Mouse (Mus musculus) CD8-positive naive resting alpha-beta T cell, adult 2 months (primary cell): ENCODE results near the gene Rnpepl1.
"Not testable (repeated sequence)": the region's sequence is repeated elsewhere in the genome, so short reads cannot be mapped to it uniquely, and the experiment has no call there.

Source experiments
- DNase-seq, 2 experiments: peaks; one replicate each; pipeline ENCODE4 v3.0.0; 2022; ENCODE audit warnings: low read depth in 2 of 2, low spot score in 2 of 2

The Rnpepl1 gene

DNA sequence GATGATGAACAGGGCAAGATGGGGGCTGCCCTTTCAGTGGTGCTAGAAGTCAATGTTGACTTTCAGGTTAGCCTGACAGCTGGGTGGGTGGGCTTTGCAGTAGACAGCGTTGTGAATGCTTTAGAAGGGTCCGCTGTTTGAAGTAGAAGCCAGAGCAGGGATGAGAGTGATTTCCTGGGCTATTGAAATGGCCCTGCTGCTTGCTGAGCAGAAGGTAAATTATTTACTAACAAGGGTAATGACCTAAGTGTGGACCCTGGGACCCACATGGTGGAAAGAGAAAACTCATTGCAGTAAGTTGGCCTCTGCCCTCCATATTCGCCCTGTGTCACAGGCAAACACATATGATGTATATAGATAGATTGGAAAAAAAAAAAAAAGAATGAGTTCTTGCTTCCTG, 25.9 kb downstream of the Rnpepl1 start:
- DNase-seq = no peak

GRCm38 (mm10) chr1:92937797-92938196, 27.2 kb downstream of the Rnpepl1 start:
- DNase-seq = no peak

DNA sequence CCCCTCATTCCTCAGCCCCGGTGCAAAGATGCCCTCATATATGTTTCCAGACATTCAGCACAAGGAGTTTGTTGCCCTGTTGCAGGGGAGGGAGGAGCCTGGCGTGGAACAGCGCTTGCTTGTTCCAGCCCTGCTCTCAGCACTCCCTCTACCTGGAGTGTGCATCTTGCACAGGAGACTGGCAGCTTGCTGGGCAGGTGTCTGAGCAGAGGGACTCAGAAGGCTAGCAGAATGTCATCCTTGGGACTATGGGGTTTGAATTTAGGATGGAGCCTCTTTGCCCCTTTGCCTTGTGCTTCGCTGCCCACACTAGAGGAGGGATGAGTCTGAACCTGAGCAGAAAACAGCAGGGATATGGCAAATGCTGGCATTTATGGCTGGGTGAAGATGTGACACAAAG, 29.2 kb downstream of the Rnpepl1 start:
- DNase-seq = no peak

DNA sequence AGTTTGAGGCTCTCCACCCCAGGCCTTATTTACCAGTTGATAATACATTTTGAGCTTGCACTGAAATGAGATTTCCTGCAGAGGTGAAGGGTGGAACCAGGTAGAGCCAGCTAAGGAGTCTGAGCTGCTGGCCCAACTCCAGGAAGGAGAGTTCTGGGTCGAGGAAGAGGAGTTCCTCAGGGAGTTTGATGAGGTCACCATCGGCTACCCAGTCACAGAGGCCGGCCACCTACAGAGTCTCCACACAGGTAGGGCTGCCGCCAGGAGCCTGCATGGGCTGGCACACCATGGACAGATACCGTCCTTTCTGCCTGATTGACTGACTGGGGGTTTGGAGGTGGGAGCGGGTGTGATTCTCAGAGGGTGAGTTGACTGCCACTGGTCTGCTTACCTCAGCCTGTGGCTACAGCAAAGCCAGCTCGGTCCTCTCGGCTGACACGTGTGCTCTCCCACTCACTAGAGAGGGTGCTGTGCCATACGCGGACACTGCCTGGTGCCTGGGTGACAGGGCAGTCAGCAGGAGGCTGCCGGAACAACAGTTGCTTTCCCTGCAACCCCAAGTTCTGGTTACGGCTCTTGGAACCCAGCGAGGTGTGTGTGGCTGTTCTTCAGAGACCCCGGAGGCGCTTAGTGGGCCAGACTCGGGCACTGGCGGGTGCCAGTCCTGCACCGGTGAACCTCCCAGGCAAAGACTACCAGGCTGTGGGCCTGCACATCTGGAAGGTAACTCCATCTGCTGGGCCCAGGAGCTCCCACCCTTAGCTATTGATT, 32.8 kb downstream of the Rnpepl1 start:
- DNase-seq = no peak

GRCm38 (mm10) chr1:92947966-92948365, 37.4 kb downstream of the Rnpepl1 start:
- DNase-seq = no peak

GRCm38 (mm10) chr1:92949426-92949825, 38.8 kb downstream of the Rnpepl1 start:
- no peak for DNase-seq

DNA sequence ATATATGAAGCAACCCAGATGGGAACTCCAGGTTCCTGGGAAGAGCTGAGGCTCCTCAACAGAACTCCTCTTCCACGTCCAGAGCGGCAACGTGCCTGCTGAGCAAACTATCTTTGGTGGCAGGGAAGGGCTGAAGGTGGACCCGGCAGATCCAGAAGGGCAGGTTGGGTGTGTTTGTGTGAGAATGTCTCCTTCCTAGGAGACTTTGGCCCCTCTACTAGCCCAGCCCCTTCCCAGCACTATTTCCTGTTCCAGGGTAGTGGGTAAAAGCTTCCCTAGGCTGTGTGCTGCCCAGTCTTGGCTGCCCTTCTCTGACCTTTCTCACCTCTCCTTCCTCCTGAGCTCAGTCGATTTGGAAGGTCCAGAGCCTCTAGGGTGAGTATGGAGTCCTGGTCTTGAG, 40.0 kb downstream of the Rnpepl1 start, which contains the start of gene Gpr35:
Gene Gpr35, plus strand, starts transcription at position 259 of the 400 bp plus-strand sequence.
- DNase-seq = no peak

DNA sequence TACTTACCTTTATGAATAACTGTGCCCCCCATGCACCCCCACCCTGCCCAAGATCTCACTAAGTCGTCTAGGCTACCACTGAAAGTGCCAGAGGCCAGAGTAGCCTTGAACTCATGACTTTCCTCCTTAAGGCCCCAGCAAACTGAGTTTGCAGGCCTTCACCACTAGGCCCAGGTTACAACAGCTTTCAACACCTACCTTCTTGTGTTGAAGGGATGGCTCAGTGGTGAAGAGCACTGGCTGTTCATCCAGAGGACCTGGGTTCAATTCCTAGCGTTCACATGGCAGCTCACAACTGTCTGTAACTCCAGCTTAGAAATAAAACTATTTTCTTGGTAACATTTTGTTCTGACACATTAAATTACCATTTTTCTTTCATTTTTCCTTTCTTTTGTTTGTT, 43.1 kb downstream of the Rnpepl1 start:
- no peak for DNase-seq

DNA sequence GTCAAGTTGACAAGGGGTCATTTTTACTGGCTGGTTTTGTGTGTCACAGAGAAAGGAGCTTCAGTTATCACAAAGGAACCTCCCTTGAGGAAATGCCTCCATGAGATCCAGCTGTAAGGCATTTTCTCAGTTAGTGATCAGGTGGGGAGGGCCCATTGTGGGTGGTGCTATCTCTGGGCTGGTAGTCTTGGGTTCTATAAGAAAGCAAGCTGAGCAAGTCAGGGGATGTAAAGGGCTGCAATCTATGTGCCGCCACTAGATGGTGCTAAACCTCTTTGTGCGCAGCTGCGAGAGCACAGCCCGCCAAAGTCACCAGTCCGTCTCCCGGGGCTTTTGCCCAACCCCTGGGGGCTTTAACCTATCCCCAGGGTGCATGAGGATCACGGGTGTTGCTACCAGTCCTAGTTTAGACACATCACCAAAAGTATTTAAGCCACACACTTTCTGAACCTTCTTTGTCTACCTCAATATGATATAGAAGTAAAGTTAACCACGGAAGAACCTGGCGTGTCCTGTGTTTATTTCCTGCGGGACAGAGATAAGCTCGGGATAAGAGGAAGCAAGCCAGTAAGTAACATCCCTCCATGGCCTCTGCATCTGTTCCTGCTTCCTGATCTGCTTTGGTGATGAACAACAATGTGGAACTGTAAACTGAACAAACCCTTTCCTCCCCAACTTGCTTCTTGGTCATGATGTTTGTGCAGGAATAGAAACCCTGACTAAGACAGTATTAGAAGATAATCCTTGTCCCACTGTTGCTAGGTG, 46.2 kb downstream of the Rnpepl1 start:
- peak; percentile 40 to 64 for DNase-seq

GRCm38 (mm10) chr1:92958999-92959398, 48.4 kb downstream of the Rnpepl1 start:
- DNase-seq = no peak

DNA sequence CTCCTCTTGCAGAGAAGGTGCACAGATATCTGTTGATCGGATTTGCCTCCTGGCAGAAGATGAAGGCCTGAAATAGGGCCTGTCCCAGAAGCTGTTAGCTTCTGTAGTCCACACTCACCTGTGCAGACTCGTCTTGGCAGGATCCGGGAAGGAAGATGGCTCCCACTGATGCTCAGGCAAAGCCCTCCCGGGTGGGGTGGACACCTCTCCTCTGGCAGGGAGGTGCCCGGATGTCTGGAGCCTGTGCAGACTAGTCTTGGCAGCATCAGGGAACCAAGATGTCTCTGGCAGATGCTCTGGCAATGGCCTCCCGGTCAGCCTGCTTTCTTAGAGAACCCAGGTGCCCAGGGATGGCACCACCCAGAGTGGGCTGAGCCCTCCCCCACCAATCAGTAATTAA, 60.2 kb downstream of the Rnpepl1 start:
- not testable (repeated sequence) for DNase-seq

- DNase-seq = no peak
Measured at GRCm38 (mm10) chr1:92971879-92972795, 61.6 kb downstream of the Rnpepl1 start.

GRCm38 (mm10) chr1:92972854-92973253, 62.3 kb downstream of the Rnpepl1 start:
- DNase-seq = no peak
